Comparison of ENCODE assay signal across 22 mouse cellular contexts in the genomic region with DNA sequence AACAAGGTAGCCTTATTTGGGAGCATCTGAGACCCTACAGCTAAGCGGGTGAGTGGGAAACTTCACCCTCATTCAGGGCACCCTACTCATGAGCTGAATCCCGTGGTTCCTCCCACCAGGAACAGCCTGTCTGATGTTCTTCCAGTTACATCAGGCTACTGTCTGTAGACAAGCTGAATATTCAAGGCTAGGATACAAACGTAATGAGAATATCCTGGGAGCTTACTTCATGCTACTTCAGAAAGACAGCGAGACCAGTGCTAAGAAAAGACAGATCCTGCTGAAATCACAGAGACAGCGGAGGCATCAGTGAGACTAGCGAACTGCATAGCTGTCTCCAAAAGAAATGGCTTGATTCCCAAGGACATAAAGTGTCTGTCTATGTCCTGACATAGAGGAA. TPM values are rescaled to one million over a fixed set of nuclear protein-coding genes. Genes with fewer than 3 reads are reported as not detected.
"Had no signal": no experiment of that assay in that cellular context is flagged by ENCODE, and none has a peak within 500 bp of the region (broad histone marks: within the 10 kb centered on the region; RNA-seq: fewer than 3 reads in every experiment).

No protein-coding gene starts in this region.

- H3K4me1 ChIP-seq: intestine, embryonic 15.5 days; stomach, embryonic 15.5 days had no signal

- H3K9me3 ChIP-seq: intestine, embryonic 15.5 days; kidney, embryonic 15.5 days; limb, embryonic 12.5 days; limb, embryonic 15.5 days; stomach, embryonic 15.5 days had no signal

- H3K36me3 ChIP-seq: intestine, embryonic 15.5 days; kidney, embryonic 15.5 days; limb, embryonic 12.5 days; limb, embryonic 15.5 days; stomach, embryonic 15.5 days had no signal

- H3K27ac ChIP-seq: intestine, embryonic 15.5 days; kidney, embryonic 15.5 days; limb, embryonic 12.5 days; limb, embryonic 15.5 days; liver, embryonic 14.5 days; macrophage; stomach, embryonic 15.5 days had no signal

- DNase-seq: kidney, adult 11 months; kidney, adult 8-10 months; kidney, postnatal 14 days; kidney, postnatal 4 days; layer of hippocampus, postnatal 36 days; liver, postnatal 0 days; lung, embryonic 14.5 days; midbrain, embryonic 14.5 days; right cerebral cortex, postnatal 25 days; spleen, adult 18-20 months; thymus, adult 18-20 months; thymus, postnatal 36 days had no signal

- H3K4me2 ChIP-seq: intestine, embryonic 15.5 days; kidney, embryonic 15.5 days; limb, embryonic 12.5 days; limb, embryonic 15.5 days; liver, embryonic 11.5 days; lung, embryonic 14.5 days; stomach, embryonic 15.5 days had no signal

- ATAC-seq: intestine, embryonic 15.5 days; liver, postnatal 0 days; lung, postnatal 0 days had no signal

- H3K4me3 ChIP-seq: intestine, embryonic 15.5 days; kidney, embryonic 15.5 days; limb, embryonic 12.5 days; limb, embryonic 15.5 days; stomach, embryonic 15.5 days had no signal

- H3K27me3 ChIP-seq: intestine, embryonic 15.5 days; kidney, embryonic 15.5 days; limb, embryonic 12.5 days; limb, embryonic 15.5 days; stomach, embryonic 15.5 days had no signal

- H3K9ac ChIP-seq: intestine, embryonic 15.5 days; kidney, embryonic 15.5 days; limb, embryonic 12.5 days; limb, embryonic 15.5 days; liver, embryonic 14.5 days; liver, postnatal 0 days; lung, embryonic 14.5 days; stomach, embryonic 15.5 days had no signal

RNA-seq across cellular contexts. Expression of a gene that starts 58.8 kb away (rescaled TPM):
- total RNA-seq: monocyte, adult 5-6 weeks had no signal
